Mouse (Mus musculus) bone marrow, adult 2 months (tissue): ENCODE measurements around the gene Mst1.

Experiments used
- CTCF ChIP-seq: fragments of 200-500 bp; IDR thresholded peaks from 2 replicates; pipeline ENCODE4 v1.5.1; 2011; ENCODE audit warnings: low read length, control low read depth; ENCODE audit not compliant: control insufficient read depth, insufficient read depth
- POLR2A ChIP-seq: fragments of 200-500 bp; IDR thresholded peaks from 2 replicates; pipeline ENCODE4 v1.6.1; 2011; ENCODE audit warnings: low read depth, mild to moderate bottlenecking, control low read depth, low read length, borderline replicate concordance; ENCODE audit not compliant: control insufficient read depth

DNA sequence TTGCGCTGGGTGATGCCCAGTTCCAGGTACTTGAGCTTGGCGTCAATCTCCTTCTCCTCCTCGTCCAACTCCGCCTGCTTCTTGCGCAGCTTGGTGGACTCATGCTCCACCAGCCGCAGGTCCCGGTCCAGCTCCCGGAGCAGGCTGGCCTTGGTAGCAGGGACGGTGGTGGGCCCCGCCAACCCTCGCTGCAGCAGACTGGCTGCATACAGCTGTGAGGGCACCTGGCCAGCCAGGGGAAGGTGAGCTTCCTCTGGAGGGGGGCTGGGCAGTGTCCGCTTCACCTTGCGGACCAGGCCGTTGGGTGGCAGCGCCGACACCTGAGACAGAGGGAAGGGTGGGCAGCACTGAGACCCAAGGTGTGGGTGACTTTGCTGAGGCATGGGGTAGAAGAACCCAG, 27.6 kb downstream of the Mst1 start:
- TF ChIP-seq POLR2A (no peak), CTCF (no peak)
